ENCODE assay signal across 8 mouse cellular contexts in genomic region chr14:20733041-20733951, GRCm38 (mm10). TPM values are rescaled to one million over a fixed set of nuclear protein-coding genes. Genes with fewer than 3 reads are reported as not detected.
DNase-seq lines count a peak whose midpoint lies in the region; ATAC-seq and TF ChIP-seq lines count a peak whose summit lies in the region.

No protein-coding gene starts in this region.

- peak overlapping the region; percentile 98 for H3K27ac ChIP-seq in heart, embryonic 10.5 days
- H3K27ac ChIP-seq in forebrain, embryonic 12.5 days: peak overlapping the region; percentile 80; the same call in 1 of the 2 replicates
- H3K27ac ChIP-seq in limb, embryonic 15.5 days: peak overlapping the region; percentile 95
- H3K27ac ChIP-seq in neural tube, embryonic 15.5 days (replicated peaks): peak overlapping the region; percentile 81

- H3K9ac ChIP-seq in forebrain, embryonic 12.5 days: peak overlapping the region; percentile 93
- peak overlapping the region; percentile 90 for H3K9ac ChIP-seq in limb, embryonic 15.5 days
- peak overlapping the region; percentile 74 for H3K9ac ChIP-seq in neural tube, embryonic 15.5 days (replicated peaks)

- no peaks in the 10 kb centered on the region for H3K27me3 ChIP-seq in heart, embryonic 10.5 days (ENCODE audit: insufficient read depth, poor library complexity, severe bottlenecking)
- H3K27me3 ChIP-seq in G1E (ENCODE audit: insufficient read depth, low read length): no peaks in the 10 kb centered on the region
- H3K27me3 ChIP-seq in forebrain, embryonic 12.5 days: no peaks in the 10 kb centered on the region
- no peaks in the 10 kb centered on the region for H3K27me3 ChIP-seq in limb, embryonic 15.5 days
- no peaks in the 10 kb centered on the region for H3K27me3 ChIP-seq in neural tube, embryonic 15.5 days (replicated peaks)

- H3K36me3 ChIP-seq in heart, embryonic 10.5 days: peaks cover 71% of the 10 kb centered on the region
- H3K36me3 ChIP-seq in G1E (replicated peaks): peaks cover 76% of the 10 kb centered on the region
- peaks cover 43% of the 10 kb centered on the region for H3K36me3 ChIP-seq in forebrain, embryonic 12.5 days (replicated peaks)
- peaks cover 53% of the 10 kb centered on the region for H3K36me3 ChIP-seq in limb, embryonic 15.5 days
- peaks cover 57% of the 10 kb centered on the region for H3K36me3 ChIP-seq in neural tube, embryonic 15.5 days

- H3K4me1 ChIP-seq in heart, embryonic 10.5 days: peaks cover 47% of the 10 kb centered on the region
- H3K4me1 ChIP-seq in G1E (ENCODE audit: insufficient read depth, low read depth, low read length): peaks cover 71% of the 10 kb centered on the region
- peaks cover 11% of the 10 kb centered on the region for H3K4me1 ChIP-seq in forebrain, embryonic 12.5 days
- H3K4me1 ChIP-seq in limb, embryonic 15.5 days: peaks cover 23% of the 10 kb centered on the region
- H3K4me1 ChIP-seq in neural tube, embryonic 15.5 days: peaks cover 34% of the 10 kb centered on the region

- no peak for DNase-seq in heart, embryonic 10.5 days (ENCODE audit: low spot score)
- no peak for DNase-seq in heart, postnatal 36 days
- DNase-seq in G1E (ENCODE audit: low spot score): peak; percentile 60
- no peak for DNase-seq in adrenal gland, adult 8-10 months
- no peak for DNase-seq in frontal cortex, postnatal 36 days (ENCODE audit: low spot score in 2 of 2)

- peak overlapping the region; percentile 96 for H3K4me3 ChIP-seq in heart, embryonic 10.5 days
- H3K4me3 ChIP-seq in G1E (ENCODE audit: low read depth, low read length): peak overlapping the region; percentile 96
- peak overlapping the region; percentile 77 for H3K4me3 ChIP-seq in forebrain, embryonic 12.5 days (replicated peaks)
- H3K4me3 ChIP-seq in limb, embryonic 15.5 days: peak overlapping the region; percentile 84
- peak overlapping the region; percentile 59 for H3K4me3 ChIP-seq in neural tube, embryonic 15.5 days (replicated peaks)

- H3K9me3 ChIP-seq in heart, embryonic 10.5 days: no peaks in the 10 kb centered on the region
- no peaks in the 10 kb centered on the region for H3K9me3 ChIP-seq in G1E (replicated peaks)
- H3K9me3 ChIP-seq in forebrain, embryonic 12.5 days: no peaks in the 10 kb centered on the region
- H3K9me3 ChIP-seq in limb, embryonic 15.5 days: no peaks in the 10 kb centered on the region
- no peaks in the 10 kb centered on the region for H3K9me3 ChIP-seq in neural tube, embryonic 15.5 days (replicated peaks)

- peak overlapping the region; percentile 79 for H3K4me2 ChIP-seq in forebrain, embryonic 12.5 days
- H3K4me2 ChIP-seq in limb, embryonic 15.5 days: peak overlapping the region; percentile 70
- peak overlapping the region; percentile 86 for H3K4me2 ChIP-seq in neural tube, embryonic 15.5 days

- WGBS in heart, embryonic 10.5 days: 42% methylated on average over 12 of the region's 12 CpGs
- WGBS in forebrain, embryonic 12.5 days: 54% methylated on average over 12 of the region's 12 CpGs
- WGBS in limb, embryonic 15.5 days: 46% methylated on average over 12 of the region's 12 CpGs
- 53% methylated on average over 12 of the region's 12 CpGs for whole genome bisulfite sequencing in neural tube, embryonic 15.5 days

- no peak for TF ChIP-seq CTCF in G1E (IDR thresholded peaks at IDR 0.05; ENCODE audit: low read depth, low read length)

- ATAC-seq in G1E (ENCODE audit: extremely low read depth, insufficient number of reproducible peaks, low FRiP score, poor library complexity, severe bottlenecking): peak; percentile 17
- no peak for ATAC-seq in forebrain, embryonic 12.5 days (ENCODE audit: low FRiP score)
- ATAC-seq in limb, embryonic 15.5 days (ENCODE audit: insufficient number of reproducible peaks, low FRiP score, low TSS enrichment, low read depth): no peak
- ATAC-seq in neural tube, embryonic 15.5 days (ENCODE audit: low FRiP score): no peak

- intact Hi-C loops in heart, postnatal 36 days (cut with DNase I): no loop called here

RNA-seq across cellular contexts. Expression of gene Ndst2, which starts 1.1 kb away (rescaled TPM):
- polyA plus RNA-seq in heart, embryonic 10.5 days (2016; fragmentation: Nextera tagmentation; extraction: Ambion mirVana): 17.5 and 19.7 TPM in 2 replicates
- total RNA-seq in heart, postnatal 36 days (2021): 10 to 100 TPM; 10.6 to 10.8 TPM
- total RNA-seq in G1E (2014; fragmentation: Nextera tagmentation) (195 and 204 TPM in 2 replicates), G1E (2017) (227 and 232 TPM in 2 replicates)
- 61.4 and 72.2 TPM in 2 replicates for polyA plus RNA-seq in G1E (2012)
- 22.3 and 24.5 TPM in 2 replicates for polyA plus RNA-seq in forebrain, embryonic 12.5 days (2016; fragmentation: Nextera tagmentation; extraction: Ambion mirVana)
- 33.7 and 34.2 TPM in 2 replicates for polyA plus RNA-seq in limb, embryonic 15.5 days (2015; fragmentation: Nextera tagmentation; extraction: Ambion mirVana)
- 17.1 and 19.3 TPM in 2 replicates for polyA plus RNA-seq in neural tube, embryonic 15.5 days (2015; fragmentation: Nextera tagmentation; extraction: Ambion mirVana)
- 10 to 100 TPM; 27.7 to 51.1 (median 34.4) TPM for total RNA-seq in adrenal gland, adult 8-10 months (2022)

RNA-seq across cellular contexts. Expression of gene Zswim8, which starts 25.9 kb away (rescaled TPM):
- polyA plus RNA-seq in heart, embryonic 10.5 days (2016; fragmentation: Nextera tagmentation; extraction: Ambion mirVana): 25.9 and 33.1 TPM in 2 replicates
- 10 to 100 TPM; 45.4 to 47.8 TPM for total RNA-seq in heart, postnatal 36 days (2021)
- total RNA-seq in G1E (2014; fragmentation: Nextera tagmentation): 41.1 and 41.2 TPM in 2 replicates
- 16.7 and 19.1 TPM in 2 replicates for total RNA-seq in G1E (2017)
- polyA plus RNA-seq in G1E (2012): 31.5 and 35.7 TPM in 2 replicates
- polyA plus RNA-seq in forebrain, embryonic 12.5 days (2016; fragmentation: Nextera tagmentation; extraction: Ambion mirVana): 46.0 and 46.5 TPM in 2 replicates
- polyA plus RNA-seq in limb, embryonic 15.5 days (2015; fragmentation: Nextera tagmentation; extraction: Ambion mirVana): 28.0 and 34.5 TPM in 2 replicates
- 39.1 and 43.0 TPM in 2 replicates for polyA plus RNA-seq in neural tube, embryonic 15.5 days (2015; fragmentation: Nextera tagmentation; extraction: Ambion mirVana)
- total RNA-seq in adrenal gland, adult 8-10 months (2022): 100 to 1,000 TPM; 111 to 197 (median 146) TPM

RNA-seq across cellular contexts. Expression of gene Chchd1, which starts 30.5 kb away (rescaled TPM):
- polyA plus RNA-seq in heart, embryonic 10.5 days (2016; fragmentation: Nextera tagmentation; extraction: Ambion mirVana): 224 and 232 TPM in 2 replicates
- 100 to 1,000 TPM; 120 to 123 TPM for total RNA-seq in heart, postnatal 36 days (2021)
- 43.0 and 53.6 TPM in 2 replicates for total RNA-seq in G1E (2014; fragmentation: Nextera tagmentation)
- 135 and 152 TPM in 2 replicates for total RNA-seq in G1E (2017)
- polyA plus RNA-seq in G1E (2012): 8.4 and 8.7 TPM in 2 replicates
- 268 and 275 TPM in 2 replicates for polyA plus RNA-seq in forebrain, embryonic 12.5 days (2016; fragmentation: Nextera tagmentation; extraction: Ambion mirVana)
- 144 and 165 TPM in 2 replicates for polyA plus RNA-seq in limb, embryonic 15.5 days (2015; fragmentation: Nextera tagmentation; extraction: Ambion mirVana)
- polyA plus RNA-seq in neural tube, embryonic 15.5 days (2015; fragmentation: Nextera tagmentation; extraction: Ambion mirVana): 173 and 194 TPM in 2 replicates
- 10 to 100 TPM; 59.4 to 79.8 (median 72.9) TPM for total RNA-seq in adrenal gland, adult 8-10 months (2022)

RNA-seq across cellular contexts. Expression of gene Fut11, which starts 38.5 kb away (rescaled TPM):
- polyA plus RNA-seq in heart, embryonic 10.5 days (2016; fragmentation: Nextera tagmentation; extraction: Ambion mirVana): 18.4 and 19.5 TPM in 2 replicates
- 1 to 10 TPM; 6.6 to 7.1 TPM for total RNA-seq in heart, postnatal 36 days (2021)
- total RNA-seq in G1E (2014; fragmentation: Nextera tagmentation) (3.5 and 4.6 TPM in 2 replicates), G1E (2017) (7.8 and 8.3 TPM in 2 replicates)
- polyA plus RNA-seq in G1E (2012): 4.1 and 5.0 TPM in 2 replicates
- 20.5 and 23.3 TPM in 2 replicates for polyA plus RNA-seq in forebrain, embryonic 12.5 days (2016; fragmentation: Nextera tagmentation; extraction: Ambion mirVana)
- 31.9 and 33.5 TPM in 2 replicates for polyA plus RNA-seq in limb, embryonic 15.5 days (2015; fragmentation: Nextera tagmentation; extraction: Ambion mirVana)
- 30.0 and 31.5 TPM in 2 replicates for polyA plus RNA-seq in neural tube, embryonic 15.5 days (2015; fragmentation: Nextera tagmentation; extraction: Ambion mirVana)
- total RNA-seq in adrenal gland, adult 8-10 months (2022): 10 to 100 TPM; 18.7 to 22.5 (median 21.3) TPM

RNA-seq across cellular contexts. Expression of gene Sec24c, which starts 59.2 kb away (rescaled TPM):
- 101 and 113 TPM in 2 replicates for polyA plus RNA-seq in heart, embryonic 10.5 days (2016; fragmentation: Nextera tagmentation; extraction: Ambion mirVana)
- total RNA-seq in heart, postnatal 36 days (2021): 100 to 1,000 TPM in 1 of 2 experiments, 10 to 100 TPM in 1; 97.8 to 104 TPM
- 119 and 126 TPM in 2 replicates for total RNA-seq in G1E (2014; fragmentation: Nextera tagmentation)
- 88.4 and 101 TPM in 2 replicates for total RNA-seq in G1E (2017)
- polyA plus RNA-seq in G1E (2012): 255 and 271 TPM in 2 replicates
- 87.6 and 94.8 TPM in 2 replicates for polyA plus RNA-seq in forebrain, embryonic 12.5 days (2016; fragmentation: Nextera tagmentation; extraction: Ambion mirVana)
- polyA plus RNA-seq in limb, embryonic 15.5 days (2015; fragmentation: Nextera tagmentation; extraction: Ambion mirVana): 79.3 and 80.3 TPM in 2 replicates
- polyA plus RNA-seq in neural tube, embryonic 15.5 days (2015; fragmentation: Nextera tagmentation; extraction: Ambion mirVana): 84.3 and 87.4 TPM in 2 replicates
- 100 to 1,000 TPM; 124 to 167 (median 150) TPM for total RNA-seq in adrenal gland, adult 8-10 months (2022)

Comparison
In these comparisons a context has a peak if more than half of its experiments do, and no peak if none do; other contexts are left out.
1. RNA of gene Chchd1, which starts 30.5 kb away (polyA plus RNA-seq): 268 to 275 TPM in forebrain, embryonic 12.5 days, 224 to 232 TPM in heart, embryonic 10.5 days, 173 to 194 TPM in neural tube, embryonic 15.5 days and 144 to 165 TPM in limb, embryonic 15.5 days; 8.4 to 8.7 TPM in G1E; every median in the first group is over 10 times any median in the second.
2. Peak in every context shown above with its lines, with median percentiles within 50 percentile points of each other: H3K27ac ChIP-seq, H3K4me3 ChIP-seq, H3K4me2 ChIP-seq and H3K9ac ChIP-seq.